Mouse (Mus musculus) hindbrain, embryonic 16.5 days (tissue): ENCODE data around the gene Esd. TPM values are rescaled to one million over a fixed set of nuclear protein-coding genes. Genes with fewer than 3 reads are reported as not detected.
A peak's percentile ranks its signal among the peaks of the same experiment; 100 is the strongest.

Experiments
- ATAC-seq: fragments of 200-750 bp; cut with Nextera tagmentation; 2 replicates; pipeline ENCODE4 v1.8.0; 2017; ENCODE audit warnings: moderate TSS enrichment, moderate library complexity
- H3K27ac ChIP-seq: fragments of 300-500 bp; sonication (generic); 2 replicates; pipeline ENCODE4 v1.5.1; 2014; ENCODE audit warnings: low read depth, mild to moderate bottlenecking, control low read depth, low read length, moderate library complexity
- H3K27me3 ChIP-seq: fragments of 300-500 bp; sonication (generic); replicated peaks from 2 replicates; pipeline ENCODE4 v1.6.1; 2014; ENCODE audit warnings: low read length; ENCODE audit not compliant: control insufficient read depth, insufficient read depth
- H3K36me3 ChIP-seq: fragments of 300-500 bp; sonication (generic); 2 replicates; pipeline ENCODE4 v1.6.1; 2014; ENCODE audit warnings: mild to moderate bottlenecking, low read length, moderate library complexity, mixed read lengths; ENCODE audit not compliant: control insufficient read depth, insufficient read depth
- H3K4me1 ChIP-seq: fragments of 300-500 bp; sonication (generic); 2 replicates; pipeline ENCODE4 v1.6.1; 2014; ENCODE audit warnings: low read depth, low read length; ENCODE audit not compliant: control insufficient read depth, insufficient read depth
- H3K4me2 ChIP-seq: fragments of 300-500 bp; sonication (generic); 2 replicates; pipeline ENCODE4 v1.6.1; 2014; ENCODE audit warnings: mild to moderate bottlenecking, low read length, control low read depth, moderate library complexity
- H3K4me3 ChIP-seq: fragments of 300-500 bp; sonication (generic); 2 replicates; pipeline ENCODE4 v1.5.1; 2014; ENCODE audit warnings: mild to moderate bottlenecking, low read length, control low read depth, moderate library complexity
- H3K9ac ChIP-seq: fragments of 300-500 bp; sonication (generic); 2 replicates; pipeline ENCODE4 v1.6.1; 2014; ENCODE audit warnings: low read depth, mild to moderate bottlenecking, control low read depth, low read length, moderate library complexity
- H3K9me3 ChIP-seq: fragments of 300-500 bp; sonication (generic); 2 replicates; pipeline ENCODE4 v1.6.1; 2014; ENCODE audit warnings: mild to moderate bottlenecking, low read length, moderate library complexity; ENCODE audit not compliant: control insufficient read depth
- WGBS: fragments of 180-500 bp; shearing (Covaris S2); extraction: QIAGEN DNeasy Blood & Tissue Kit; methylation state at CpG from one replicate; pipeline ENCODE4 v1.1.7; 2014; 5-methylcytosine and 5-hydroxymethylcytosine counted together
- polyA plus RNA-seq: library from polyadenylated mRNA; unstranded; fragments of >200 nt; fragmentation: Nextera tagmentation; extraction: Ambion mirVana; gene quantifications from 2 replicates; pipeline ENCODE4 v1.2.1, GENCODE M21; 2015

Gene Esd
- polyA plus RNA-seq, 1 experiment from 2014 or later, result 217 TPM

DNA sequence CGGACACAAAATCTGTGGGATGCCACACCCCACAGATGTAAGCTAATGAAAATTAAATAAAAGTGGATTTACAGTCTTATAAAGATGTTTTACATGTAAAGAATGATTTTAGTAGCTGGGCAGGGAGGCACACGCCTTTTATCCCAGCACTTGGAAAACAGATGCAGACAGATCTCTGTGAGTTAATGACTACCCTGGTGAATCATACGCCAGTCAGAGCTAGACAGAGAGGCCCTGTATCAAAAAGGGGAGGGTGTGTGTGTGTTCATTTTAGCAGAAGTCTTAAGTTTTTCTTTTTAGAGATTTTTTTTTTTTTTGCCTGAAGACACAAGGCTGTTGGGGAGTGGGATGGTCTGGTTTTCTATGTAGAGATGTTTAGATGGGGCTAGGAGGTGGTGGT is 55.6 kb downstream of the Esd start:
- H3K27me3 ChIP-seq, result no peaks in the 10 kb centered on the region
- no peak for ATAC-seq
- H3K4me2 ChIP-seq, result no peak overlapping the region
- H3K4me1 ChIP-seq, result no peaks in the 10 kb centered on the region; the same call in 1 of the 2 replicates
- peaks cover 22% of the 10 kb centered on the region for H3K36me3 ChIP-seq
- no peak overlapping the region for H3K9ac ChIP-seq
- no peak overlapping the region for H3K27ac ChIP-seq
- 86% methylated on average over 3 of the region's 3 CpGs for WGBS
- no peak overlapping the region for H3K4me3 ChIP-seq
- no peaks in the 10 kb centered on the region; the same call in 1 of the 2 replicates for H3K9me3 ChIP-seq

DNA sequence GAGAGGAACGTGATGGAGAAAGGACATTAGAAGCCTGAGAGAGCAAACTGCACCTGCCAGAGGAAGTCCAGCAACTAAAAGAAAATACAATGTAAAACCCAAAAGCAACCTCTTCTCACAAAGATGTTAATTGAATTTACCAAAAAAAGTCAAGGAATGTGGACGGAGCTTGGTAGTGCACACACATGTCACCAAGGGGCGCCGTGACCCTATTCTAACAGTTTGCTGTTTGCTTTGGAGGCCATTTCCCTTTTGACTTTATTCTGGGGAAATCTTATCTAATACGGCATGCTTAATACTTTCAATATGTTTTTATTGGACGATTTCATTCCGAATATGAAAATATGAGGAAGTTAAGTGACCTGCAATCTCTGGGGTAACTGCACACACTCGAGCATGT is 56.7 kb downstream of the Esd start:
- H3K27me3 ChIP-seq, result no peaks in the 10 kb centered on the region
- 79% methylated on average over 8 of the region's 8 CpGs for WGBS
- no peak overlapping the region for H3K9ac ChIP-seq
- peaks cover 16% of the 10 kb centered on the region for H3K36me3 ChIP-seq
- ATAC-seq, result no peak
- no peaks in the 10 kb centered on the region; the same call in 1 of the 2 replicates for H3K4me1 ChIP-seq
- no peak overlapping the region for H3K4me2 ChIP-seq
- no peaks in the 10 kb centered on the region for H3K9me3 ChIP-seq
- H3K27ac ChIP-seq, result no peak overlapping the region
- H3K4me3 ChIP-seq, result no peak overlapping the region

DNA sequence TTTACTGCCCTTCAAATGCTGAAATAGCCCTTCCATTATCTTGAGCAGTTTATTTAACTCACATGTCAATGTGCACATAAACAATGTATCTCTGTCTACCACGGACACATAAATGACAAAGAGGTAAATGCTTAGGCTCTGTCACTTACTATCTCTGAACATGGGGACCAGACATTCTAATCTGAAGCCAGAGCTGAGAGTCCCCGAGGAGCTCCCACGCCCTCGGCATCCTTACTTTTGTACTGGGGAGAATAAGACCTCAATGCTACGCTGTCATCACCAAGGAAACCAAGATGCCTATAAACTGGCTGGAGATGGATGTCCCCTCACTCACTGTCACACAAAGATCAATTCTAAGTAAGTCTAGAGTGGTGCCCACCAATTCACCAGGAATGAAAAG is 58.4 kb downstream of the Esd start:
- H3K27ac ChIP-seq, result no peak overlapping the region
- 38% methylated on average over 5 of the region's 5 CpGs for WGBS
- no peak for ATAC-seq

DNA sequence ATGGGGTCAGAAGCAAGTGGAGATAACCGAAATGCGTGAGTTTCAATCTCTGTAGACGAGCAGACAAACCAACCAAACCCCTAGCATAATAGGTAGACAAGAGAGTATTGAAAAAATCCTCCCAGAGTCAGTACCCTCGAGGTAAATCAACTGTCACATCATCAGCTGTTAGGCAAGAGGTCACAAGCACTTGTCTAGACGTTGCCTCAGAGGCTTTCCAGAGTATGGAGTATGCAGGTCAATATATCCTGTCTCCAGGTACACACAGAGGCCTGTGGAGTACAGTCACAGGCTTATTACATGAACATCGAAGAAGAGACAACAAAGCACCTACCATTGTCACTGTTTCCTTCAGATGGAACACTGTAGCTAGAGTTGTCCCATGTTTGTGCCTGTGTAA is 60.7 kb downstream of the Esd start:
- Histone ChIP-seq H3K36me3 (no peaks in the 10 kb centered on the region), H3K4me2 (no peak overlapping the region), H3K9me3 (no peaks in the 10 kb centered on the region), H3K27ac (no peak overlapping the region), H3K9ac (no peak overlapping the region), H3K4me1 (peaks cover 2% of the 10 kb centered on the region; the same call in 1 of the 2 replicates), H3K27me3 (no peaks in the 10 kb centered on the region), H3K4me3 (no peak overlapping the region)
- no peak for ATAC-seq
- 82% methylated on average over 6 of the region's 6 CpGs for WGBS

More for the DNA sequence above, 58.4 kb downstream of the Esd start:
- Histone ChIP-seq H3K4me2 (no peak overlapping the region), H3K27me3 (no peaks in the 10 kb centered on the region), H3K36me3 (peaks cover 2% of the 10 kb centered on the region), H3K4me1 (no peaks in the 10 kb centered on the region; the same call in 1 of the 2 replicates), H3K9me3 (no peaks in the 10 kb centered on the region), H3K9ac (no peak overlapping the region), H3K4me3 (no peak overlapping the region)

DNA sequence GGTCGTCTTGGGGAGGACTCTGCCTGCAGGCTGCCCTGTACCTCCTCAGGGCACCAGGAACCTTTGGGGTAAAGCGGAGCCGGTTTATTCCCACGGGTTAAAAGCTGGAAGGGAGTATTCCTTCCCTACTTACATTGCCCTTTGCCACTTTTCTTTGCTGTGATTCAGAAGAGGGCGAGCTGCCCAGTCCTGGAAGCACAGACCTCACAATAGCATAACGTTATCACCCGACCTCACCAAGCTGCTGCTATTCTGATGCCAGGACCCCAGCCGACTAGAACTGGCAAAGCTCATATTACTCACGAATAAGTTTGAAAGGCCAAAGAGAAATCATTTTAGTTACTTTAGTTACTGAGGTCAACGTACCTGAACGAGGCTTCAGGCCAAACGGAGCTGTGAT is 62.8 kb downstream of the Esd start:
- H3K4me1 ChIP-seq, result peaks cover 12% of the 10 kb centered on the region
- no peak overlapping the region for H3K9ac ChIP-seq
- H3K9me3 ChIP-seq, result no peaks in the 10 kb centered on the region
- H3K27ac ChIP-seq, result no peak overlapping the region
- 61% methylated on average over 12 of the region's 12 CpGs for WGBS
- no peaks in the 10 kb centered on the region for H3K27me3 ChIP-seq
- no peak overlapping the region for H3K4me2 ChIP-seq
- H3K4me3 ChIP-seq, result no peak overlapping the region
- no peaks in the 10 kb centered on the region for H3K36me3 ChIP-seq
- no peak for ATAC-seq

DNA sequence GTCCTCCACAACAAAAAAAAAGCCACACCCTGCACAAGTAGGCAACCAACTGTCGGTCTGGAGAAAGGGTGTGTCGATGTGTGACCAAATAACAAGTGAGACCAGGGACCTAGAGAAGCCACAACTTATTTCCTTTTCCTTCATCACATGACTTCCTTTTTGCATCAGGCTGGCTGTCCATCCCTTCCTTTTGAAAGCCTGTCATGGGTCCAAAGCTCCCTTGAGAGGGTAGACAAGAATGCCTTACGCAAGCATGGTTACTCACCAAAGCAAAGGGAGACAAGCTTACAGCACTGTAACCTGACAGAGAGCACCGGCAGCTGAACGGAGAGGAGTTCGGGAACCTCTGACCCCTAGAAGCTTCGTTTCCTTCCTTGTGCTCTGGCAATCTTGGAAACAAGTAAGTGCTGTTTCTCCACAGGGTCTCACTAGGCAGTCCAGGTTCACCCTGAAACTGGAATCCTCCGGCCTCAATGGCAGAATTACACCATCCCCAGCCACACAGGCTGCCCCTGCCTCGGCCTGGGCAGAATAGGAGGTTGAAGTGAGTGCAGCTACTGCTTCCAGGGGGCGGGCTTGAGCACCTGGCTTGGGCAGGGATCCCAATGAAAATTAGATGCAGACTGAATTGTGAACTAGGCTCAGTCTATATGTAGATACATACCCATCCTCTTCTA is 65.4 kb downstream of the Esd start:
- no peak overlapping the region for H3K4me2 ChIP-seq
- no peaks in the 10 kb centered on the region for H3K27me3 ChIP-seq
- peaks cover 10% of the 10 kb centered on the region for H3K36me3 ChIP-seq
- peaks cover 12% of the 10 kb centered on the region for H3K4me1 ChIP-seq
- ATAC-seq, result peak; percentile 73
- WGBS, result 65% methylated on average over 10 of the region's 10 CpGs
- no peak overlapping the region for H3K4me3 ChIP-seq
- no peak overlapping the region for H3K9ac ChIP-seq
- 0 out of 2 replicates have a peak, but pooled peaks cover 2% of the 10 kb centered on the region for H3K9me3 ChIP-seq
- H3K27ac ChIP-seq, result peak overlapping the region; percentile 64

DNA sequence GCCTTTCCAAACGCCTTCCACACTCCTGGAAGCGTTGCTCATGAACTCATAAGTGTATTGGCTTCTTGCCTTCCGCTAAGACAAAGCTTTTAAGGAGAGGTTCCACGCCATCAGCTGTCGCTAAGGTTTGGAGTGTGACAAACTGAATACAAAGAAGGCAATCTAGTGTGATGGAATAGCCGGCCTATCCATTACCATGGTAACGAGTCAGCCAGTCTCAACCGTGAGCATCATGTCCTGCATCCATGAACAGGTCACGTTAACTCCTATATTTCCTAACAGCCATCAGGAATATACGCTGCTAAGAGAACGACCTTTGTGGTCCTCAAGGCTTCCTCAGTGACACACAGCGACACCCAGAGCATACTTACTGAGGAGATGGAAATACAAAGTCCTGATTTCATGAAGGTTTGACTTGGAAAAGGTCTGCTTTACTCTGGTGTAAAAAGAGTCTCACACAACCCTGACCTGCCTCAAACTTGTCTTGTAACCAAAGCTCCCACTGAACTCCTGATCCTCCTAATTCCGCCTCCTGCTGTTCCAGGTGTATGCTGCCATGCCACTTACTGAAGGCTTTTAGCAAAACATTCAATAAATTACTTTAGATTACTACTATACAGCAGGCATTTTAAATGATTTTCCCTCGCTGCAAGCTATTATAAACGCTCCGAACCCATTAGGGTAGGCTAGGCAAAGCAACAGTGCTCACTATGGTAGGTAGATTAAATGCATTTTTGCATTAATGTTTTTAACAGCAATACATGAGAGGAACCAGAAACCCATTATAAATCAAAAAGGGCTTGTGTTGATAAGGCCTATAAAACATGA is 66.2 kb downstream of the Esd start:
- Histone ChIP-seq H3K4me2 (no peak overlapping the region), H3K9me3 (0 out of 2 replicates have a peak, but pooled peaks cover 2% of the 10 kb centered on the region), H3K9ac (no peak overlapping the region), H3K27me3 (no peaks in the 10 kb centered on the region), H3K27ac (peak overlapping the region; percentile 64), H3K4me1 (peaks cover 12% of the 10 kb centered on the region), H3K4me3 (no peak overlapping the region), H3K36me3 (peaks cover 11% of the 10 kb centered on the region)
- 31% methylated on average over 16 of the region's 16 CpGs for WGBS
- ATAC-seq, result peak; percentile 94
